Mouse (Mus musculus) layer of hippocampus, adult 9-11 months (tissue): ENCODE results near the gene Dnah11.
"Not testable (repeated sequence)": the region's sequence is repeated elsewhere in the genome, so short reads cannot be mapped to it uniquely, and the experiment has no call there.

ENCODE experiments used
- DNase-seq: peaks from one replicate; pipeline ENCODE4 v3.0.0; 2022

The Dnah11 gene

DNA sequence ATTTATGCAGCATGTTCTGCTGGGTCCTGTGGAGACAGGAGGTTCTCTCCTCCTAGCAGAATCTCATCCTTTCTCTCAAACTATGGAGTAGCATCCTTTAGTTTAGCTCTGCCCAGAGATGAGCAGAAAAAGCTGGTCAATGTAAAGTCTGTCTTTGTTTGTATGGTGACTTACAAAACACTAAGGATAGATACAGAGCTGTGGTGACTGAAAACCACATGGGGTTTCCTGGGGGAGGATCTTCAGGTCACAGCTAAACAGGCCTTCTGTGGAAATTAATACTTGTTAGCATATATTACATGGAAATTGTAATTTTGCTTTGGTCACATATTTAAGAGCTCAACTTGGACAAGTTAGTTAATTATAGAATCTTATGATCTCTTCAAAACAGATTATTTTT lies 239.6 kb downstream of the Dnah11 start:
- no peak for DNase-seq

DNA sequence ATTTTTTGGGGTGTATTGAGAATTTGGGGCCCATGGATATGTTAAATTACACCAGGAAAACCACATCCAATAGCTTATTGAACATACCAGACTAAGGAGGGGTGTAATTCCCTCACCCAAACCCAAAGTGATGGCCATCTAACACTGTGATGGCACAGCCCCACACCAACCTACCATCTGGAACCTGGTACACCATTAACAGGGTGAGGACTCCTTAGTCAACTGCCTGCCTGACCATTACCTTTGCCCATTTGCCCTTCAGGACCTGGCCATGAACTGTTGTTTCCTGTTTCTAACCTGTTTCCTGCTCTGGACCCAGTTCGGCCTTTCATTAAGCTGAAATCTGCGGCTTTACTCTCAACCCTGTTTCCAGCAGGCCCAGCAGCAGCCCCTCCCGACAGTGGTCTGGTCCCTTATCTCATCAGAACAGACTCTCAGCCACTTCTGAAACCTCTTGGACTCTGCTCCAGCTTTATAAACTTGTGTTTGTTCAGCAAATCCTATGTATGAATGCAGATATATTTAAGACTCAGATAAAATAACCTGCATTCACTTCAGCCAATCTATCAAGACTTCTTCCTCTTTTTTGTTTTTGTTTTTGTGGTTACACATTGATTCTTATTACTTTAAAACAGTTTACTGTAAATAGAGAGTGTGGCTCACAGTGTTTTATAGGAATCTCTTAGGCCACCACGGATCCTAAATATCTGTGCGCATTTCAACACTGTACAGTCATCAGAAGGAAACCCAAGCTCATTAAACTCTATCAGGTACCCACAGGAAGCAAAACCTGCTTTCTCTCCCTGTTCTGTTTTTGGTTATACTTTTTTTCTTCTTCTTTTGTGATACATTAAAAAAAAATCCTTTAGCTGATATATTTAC lies 251.8 kb downstream of the Dnah11 start:
- no peak for DNase-seq

DNA sequence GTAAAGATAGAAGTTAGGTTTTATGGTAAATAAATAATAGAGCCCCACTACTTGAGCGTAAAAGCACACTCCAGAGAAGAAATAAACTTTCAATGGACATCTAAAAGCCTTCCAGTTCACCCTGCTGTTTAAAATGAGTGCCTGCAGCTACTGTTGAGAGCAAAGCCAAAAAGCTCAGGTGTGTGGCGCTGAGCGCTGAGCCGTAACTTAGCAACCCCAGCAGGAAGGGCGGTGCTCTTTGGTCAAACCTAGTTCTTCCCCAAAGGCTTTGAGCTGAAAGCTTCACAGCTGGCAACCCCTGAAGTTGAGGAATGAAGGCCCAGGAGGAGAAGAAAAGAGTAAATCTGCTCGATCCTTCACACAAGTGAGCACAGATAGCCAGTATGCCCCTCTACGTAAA lies 256.9 kb downstream of the Dnah11 start:
- DNase-seq: no peak

DNA sequence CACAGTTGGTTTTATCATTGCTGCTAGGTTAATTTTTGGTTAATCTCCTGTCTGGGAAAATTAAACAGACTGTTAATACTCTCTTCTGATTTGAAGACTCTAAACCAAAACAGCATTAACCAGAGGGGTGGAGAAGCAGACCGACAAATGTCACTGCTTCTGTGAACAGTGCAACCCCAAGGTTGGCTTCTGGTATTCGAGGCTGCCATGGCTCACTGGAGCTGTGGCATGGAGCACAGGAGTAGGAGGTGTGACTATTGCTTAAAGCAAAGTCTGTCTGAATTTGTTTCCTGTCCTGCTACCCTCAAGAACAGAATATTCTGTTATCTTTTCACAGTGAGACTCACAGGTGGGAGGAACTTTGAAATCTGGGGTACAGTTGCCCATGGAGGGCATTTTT lies 260.6 kb downstream of the Dnah11 start:
- peak; percentile 3 for DNase-seq

DNA sequence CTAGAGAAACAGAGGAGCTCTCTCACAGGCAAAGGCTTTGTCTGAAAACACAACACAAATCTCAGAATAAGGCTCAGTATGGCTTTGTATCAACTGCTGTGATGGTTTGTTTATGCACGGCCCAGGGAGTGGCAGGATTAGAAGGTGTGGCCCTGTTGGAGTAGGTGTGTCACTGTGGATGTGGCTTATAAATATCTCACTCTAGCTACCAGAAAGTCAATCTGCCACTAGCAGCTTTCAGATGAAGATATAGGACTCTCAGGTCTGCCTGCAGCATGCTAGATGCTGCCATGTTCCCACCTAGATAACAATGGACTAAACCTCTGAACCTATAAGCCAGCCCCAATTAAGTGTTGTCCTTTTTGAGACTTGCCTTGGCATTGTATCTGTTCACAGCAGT lies 266.8 kb downstream of the Dnah11 start:
- DNase-seq: no peak

GRCm38 (mm10) chr12:117929768-117930167 lies 269.1 kb downstream of the Dnah11 start:
- DNase-seq: no peak

- no peak for DNase-seq
Measured at GRCm38 (mm10) chr12:117915826-117916588, 282.8 kb downstream of the Dnah11 start.

GRCm38 (mm10) chr12:117914613-117915245 lies 284.1 kb downstream of the Dnah11 start:
- DNase-seq: no peak

- no peak for DNase-seq
Measured at GRCm38 (mm10) chr12:117911396-117911795, 287.4 kb downstream of the Dnah11 start.

GRCm38 (mm10) chr12:117905232-117905840 lies 293.5 kb downstream of the Dnah11 start:
- DNase-seq: not testable (repeated sequence)

DNA sequence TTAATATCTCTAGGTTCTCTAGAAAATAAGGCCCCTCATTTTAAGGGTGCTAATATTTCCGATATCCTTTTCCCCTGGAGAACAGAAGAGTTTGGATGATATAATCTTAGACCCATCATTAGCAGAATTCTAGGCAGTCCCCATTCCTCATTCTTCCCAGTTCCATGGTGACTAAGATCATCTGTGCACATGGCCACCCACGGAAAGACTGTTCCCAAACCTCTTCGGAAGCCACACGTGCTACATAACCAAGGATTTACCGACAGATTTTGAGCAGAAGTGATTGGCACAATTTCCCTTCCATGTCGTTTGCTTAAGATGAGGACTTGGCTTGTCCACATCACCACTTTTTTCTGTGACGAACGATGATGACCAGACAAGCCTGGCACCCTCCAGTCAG lies 295.2 kb downstream of the Dnah11 start:
- peak; percentile 50 for DNase-seq

GRCm38 (mm10) chr12:117901352-117901751 lies 297.5 kb downstream of the Dnah11 start:
- not testable (repeated sequence) for DNase-seq

DNA sequence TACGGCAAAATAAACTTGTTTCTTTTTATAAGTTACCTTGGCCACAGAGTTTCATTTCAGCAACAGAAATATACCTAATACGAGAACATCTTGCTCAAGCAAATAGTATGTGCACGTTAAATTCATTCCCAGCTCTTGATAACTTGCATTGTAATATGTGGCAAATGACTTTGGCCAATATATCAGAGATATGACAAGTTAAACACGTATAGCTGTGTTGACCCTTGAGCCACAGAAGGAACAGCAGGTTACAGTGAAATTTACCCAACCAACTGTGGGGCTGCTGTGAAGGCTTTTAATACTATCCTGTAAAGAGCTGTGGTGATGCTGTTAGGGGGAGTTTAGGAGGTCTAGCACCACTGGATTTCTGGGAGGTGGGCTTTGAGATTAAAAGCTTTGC lies 298.0 kb downstream of the Dnah11 start:
- not testable (repeated sequence) for DNase-seq

DNA sequence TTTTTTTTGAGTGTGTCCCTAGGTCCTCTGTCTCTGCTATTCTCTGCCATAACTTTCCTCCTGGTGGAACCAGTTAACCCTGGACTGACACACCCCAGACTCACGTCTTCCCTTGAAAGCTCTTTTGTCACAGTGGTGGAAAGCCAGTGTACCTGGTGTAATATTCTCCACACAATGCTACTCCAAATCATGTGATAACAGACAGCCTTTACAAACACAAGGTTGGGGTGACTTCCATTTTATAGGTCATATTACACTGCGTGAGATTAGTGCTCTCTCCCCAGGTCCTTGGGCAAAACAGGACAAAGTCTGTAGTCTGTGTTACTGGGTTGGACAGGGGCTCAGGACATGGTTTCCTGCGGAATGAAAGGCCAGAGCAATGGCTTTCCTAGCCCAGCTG lies 311.4 kb downstream of the Dnah11 start:
- DNase-seq: no peak

GRCm38 (mm10) chr12:117884627-117885026 lies 314.2 kb downstream of the Dnah11 start:
- DNase-seq: no peak

GRCm38 (mm10) chr12:117878341-117878740 lies 320.5 kb downstream of the Dnah11 start:
- no peak for DNase-seq

- DNase-seq: no peak
Measured at GRCm38 (mm10) chr12:117872265-117872664, 326.6 kb downstream of the Dnah11 start.

GRCm38 (mm10) chr12:117867708-117868564 lies 330.9 kb downstream of the Dnah11 start:
- no peak for DNase-seq

DNA sequence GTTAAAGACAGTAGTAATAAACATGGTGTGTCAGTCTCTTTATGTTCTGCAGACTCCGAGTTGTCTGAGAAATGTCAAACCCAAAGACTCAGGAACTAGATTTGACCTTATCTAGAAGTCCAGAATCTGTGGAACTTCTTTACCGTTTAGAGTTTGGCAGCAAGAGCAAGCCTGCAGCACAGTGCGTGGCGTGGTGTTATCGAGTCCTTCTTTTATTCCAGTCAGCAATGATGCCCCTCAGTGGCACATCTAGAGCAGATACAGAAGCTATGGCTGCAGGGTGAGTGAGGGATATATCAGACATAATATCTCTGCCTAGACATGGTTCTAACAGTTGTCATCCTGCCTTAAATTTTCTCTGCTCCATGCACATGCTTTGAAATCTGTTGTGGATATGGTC lies 336.2 kb downstream of the Dnah11 start:
- DNase-seq: no peak

DNA sequence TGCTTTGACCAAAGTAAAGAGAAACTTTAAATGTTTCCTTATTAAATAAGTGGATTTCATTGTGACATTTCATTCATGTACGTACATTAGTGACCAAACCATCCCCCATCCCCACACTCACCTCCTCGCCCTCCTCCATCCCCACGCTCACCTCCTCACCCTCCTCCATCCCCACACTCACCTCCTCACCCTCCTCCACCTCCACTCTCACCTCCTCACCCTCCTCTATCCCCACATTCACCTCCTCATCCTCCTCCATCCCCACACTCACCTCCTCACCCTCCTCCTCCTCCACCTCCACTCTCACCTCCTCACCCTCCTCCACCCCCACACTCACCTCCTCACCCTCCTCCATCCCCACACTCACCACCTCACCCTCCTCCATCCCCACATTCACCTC lies 337.6 kb downstream of the Dnah11 start:
- DNase-seq: no peak

DNA sequence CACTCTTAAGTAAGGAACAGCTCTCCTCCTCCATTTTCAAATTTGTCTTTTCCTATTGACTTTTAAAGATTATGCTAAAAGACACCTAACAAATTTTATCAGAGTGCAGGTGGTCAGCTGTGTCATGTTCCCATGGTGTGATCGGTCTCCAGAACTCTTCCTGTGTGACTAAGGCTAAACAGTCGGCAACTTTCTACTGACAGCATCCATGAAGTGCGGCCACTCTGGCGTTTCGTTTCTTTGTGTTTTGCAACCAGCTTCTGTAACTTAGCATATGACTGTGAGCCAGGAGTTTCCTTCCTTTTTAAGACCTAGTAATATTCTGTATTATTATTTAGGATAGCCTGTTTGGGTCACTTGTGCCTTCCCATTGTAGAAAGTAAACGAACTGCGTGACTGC lies 338.0 kb downstream of the Dnah11 start:
- DNase-seq: no peak

DNA sequence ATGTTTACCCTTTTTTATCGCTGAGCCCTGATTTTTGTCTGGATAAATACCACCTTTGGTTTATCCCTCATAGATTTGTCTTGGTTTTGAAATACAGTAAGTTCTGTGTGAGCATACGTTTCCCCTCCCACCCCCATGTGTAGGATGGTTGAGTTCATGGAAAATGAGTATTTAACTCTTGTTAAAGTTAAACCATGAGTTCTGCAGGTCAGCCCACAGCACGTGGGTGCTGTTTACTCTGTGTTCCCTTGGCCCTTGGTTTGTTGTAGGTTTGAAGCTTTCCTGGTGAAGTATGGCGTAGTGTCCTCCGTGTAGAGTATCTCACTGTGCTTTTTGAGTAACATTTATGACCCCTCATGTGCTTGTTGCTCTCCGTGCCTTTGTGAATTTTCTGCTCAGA lies 341.0 kb downstream of the Dnah11 start:
- DNase-seq: no peak
